Mouse (Mus musculus) thymus, postnatal 4 days (tissue): ENCODE measurements at regions not wholly inside any gene's neighbourhood (a gene's known extent, or its start where the extent isn't known, plus 50 kb on each side); places are given as distances from the start of the nearest gene placed in this dataset.

Source experiments
- DNase-seq: peaks from one replicate; pipeline ENCODE4 v3.0.0; 2021

GRCm38 (mm10) chr13:107362806-107363687 lies 341.1 kb upstream of the Kif2a start:
- DNase-seq, result no peak

- no peak for DNase-seq
Observed at GRCm38 (mm10) chr13:107340802-107341364, 319.0 kb upstream of the Kif2a start.

GRCm38 (mm10) chr13:107338111-107338510 lies 316.2 kb upstream of the Kif2a start:
- no peak for DNase-seq

GRCm38 (mm10) chr13:107337111-107337510 lies 315.2 kb upstream of the Kif2a start:
- DNase-seq, result no peak

- DNase-seq, result no peak
Observed at GRCm38 (mm10) chr13:107329348-107329747, 307.4 kb upstream of the Kif2a start.

GRCm38 (mm10) chr13:107325707-107326495 lies 304.0 kb upstream of the Kif2a start:
- DNase-seq, result peak; percentile 77

GRCm38 (mm10) chr13:107314746-107315145 lies 292.8 kb upstream of the Kif2a start:
- DNase-seq, result no peak

- no peak for DNase-seq
Observed at GRCm38 (mm10) chr13:107308958-107309639, 287.2 kb upstream of the Kif2a start.

GRCm38 (mm10) chr13:107308404-107308803 lies 286.5 kb upstream of the Kif2a start:
- DNase-seq, result no peak

- no peak for DNase-seq
Observed at GRCm38 (mm10) chr13:107306958-107307357, 285.0 kb upstream of the Kif2a start.

- DNase-seq, result no peak
Observed at GRCm38 (mm10) chr13:107306232-107306631, 284.3 kb upstream of the Kif2a start.

GRCm38 (mm10) chr13:107305738-107306137 lies 283.8 kb upstream of the Kif2a start:
- DNase-seq, result no peak

- no peak for DNase-seq
Observed at GRCm38 (mm10) chr13:107303878-107304277, 282.0 kb upstream of the Kif2a start.

- DNase-seq, result no peak
Observed at GRCm38 (mm10) chr13:107303322-107303721, 281.4 kb upstream of the Kif2a start.

GRCm38 (mm10) chr13:107300792-107301191 lies 278.9 kb upstream of the Kif2a start:
- DNase-seq, result no peak

GRCm38 (mm10) chr13:107264581-107264980 lies 242.7 kb upstream of the Kif2a start:
- no peak for DNase-seq

- DNase-seq, result no peak
Observed at GRCm38 (mm10) chr13:107261479-107262050, 239.6 kb upstream of the Kif2a start.

GRCm38 (mm10) chr13:107260274-107260673 lies 238.3 kb upstream of the Kif2a start:
- DNase-seq, result no peak

- no peak for DNase-seq
Observed at GRCm38 (mm10) chr13:107247792-107248505, 226.0 kb upstream of the Kif2a start.

GRCm38 (mm10) chr13:107246956-107247751 lies 225.2 kb upstream of the Kif2a start:
- no peak for DNase-seq

- no peak for DNase-seq
Observed at GRCm38 (mm10) chr13:107244173-107244572, 222.2 kb upstream of the Kif2a start.
